Mouse (Mus musculus) megakaryocyte, embryonic 14.5 days (primary cell): ENCODE data around the gene Rarres2.

Experiments
- FLI1 ChIP-seq: IDR thresholded peaks from 2 replicates; pipeline ENCODE4 v1.6.1; 2012; ENCODE audit warnings: low read length, inconsistent platforms, mixed read lengths
- GATA1 ChIP-seq: IDR thresholded peaks from 3 replicates; pipeline ENCODE4 v1.6.1; 2012; ENCODE audit warnings: mixed read lengths, low read length, inconsistent platforms, borderline replicate concordance

DNA sequence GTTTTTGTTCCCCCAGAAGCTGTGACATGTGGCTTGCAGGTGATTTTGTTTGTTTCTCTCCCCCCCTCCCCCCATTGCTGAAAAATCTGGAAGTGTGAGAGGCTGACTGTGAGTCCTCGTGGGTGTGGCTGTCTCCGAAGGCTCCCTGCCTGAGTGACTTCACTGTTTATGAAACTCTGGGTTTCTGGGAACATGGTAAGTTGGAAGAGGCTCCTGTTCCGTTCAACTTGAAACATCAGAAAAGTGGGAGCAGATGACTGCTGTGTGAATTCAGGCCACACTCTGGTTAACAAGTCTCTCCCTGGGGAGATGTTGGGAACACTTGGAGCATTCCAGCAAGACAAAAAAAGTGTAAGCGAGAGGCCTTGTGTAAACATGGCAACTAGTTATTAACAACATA is 25.7 kb downstream of the Rarres2 start:
- TF ChIP-seq FLI1 = no peak
- no peak for TF ChIP-seq GATA1
